Comparison of ENCODE assay signal across 17 mouse cellular contexts in genomic region chr11:110874626-110875025, GRCm38 (mm10).
DNase-seq lines count a peak whose midpoint lies in the region; ATAC-seq lines count a peak whose summit lies in the region.
"Had no signal": no experiment of that assay in that cellular context is flagged by ENCODE, and none has a peak within 500 bp of the region (broad histone marks: within the 10 kb centered on the region; RNA-seq: fewer than 3 reads in every experiment).

No protein-coding gene starts in this region.

- no peak overlapping the region for H3K4me2 ChIP-seq in embryonic facial prominence, embryonic 14.5 days (ENCODE audit: low read depth, low read length)
- no peak overlapping the region for H3K4me2 ChIP-seq in kidney, embryonic 15.5 days
- no peak overlapping the region for H3K4me2 ChIP-seq in forebrain, embryonic 13.5 days
- H3K4me2 ChIP-seq: embryonic facial prominence, embryonic 12.5 days; heart, embryonic 15.5 days; hindbrain, embryonic 14.5 days; neural tube, embryonic 15.5 days had no signal

- no peak overlapping the region for H3K27ac ChIP-seq in embryonic facial prominence, embryonic 14.5 days (replicated peaks; ENCODE audit: low read depth, low read length)
- H3K27ac ChIP-seq in embryonic facial prominence, embryonic 10.5 days (replicated peaks), result no peak overlapping the region
- H3K27ac ChIP-seq in kidney, embryonic 15.5 days, result no peak overlapping the region
- H3K27ac ChIP-seq in forebrain, embryonic 13.5 days, result no peak overlapping the region
- H3K27ac ChIP-seq: embryonic facial prominence, embryonic 12.5 days; heart, embryonic 15.5 days; hindbrain, embryonic 14.5 days; left cerebral cortex, adult 2 months; neural tube, embryonic 15.5 days had no signal

- no peaks in the 10 kb centered on the region for H3K36me3 ChIP-seq in embryonic facial prominence, embryonic 14.5 days (ENCODE audit: control insufficient read depth, insufficient read depth, low read length)
- H3K36me3 ChIP-seq in embryonic facial prominence, embryonic 10.5 days (replicated peaks), result no peaks in the 10 kb centered on the region
- H3K36me3 ChIP-seq in kidney, embryonic 15.5 days, result no peaks in the 10 kb centered on the region
- H3K36me3 ChIP-seq in forebrain, embryonic 13.5 days (ENCODE audit: poor library complexity, severe bottlenecking), result no peaks in the 10 kb centered on the region
- H3K36me3 ChIP-seq: embryonic facial prominence, embryonic 12.5 days; heart, embryonic 15.5 days; neural tube, embryonic 15.5 days had no signal

- WGBS in embryonic facial prominence, embryonic 14.5 days, result 67% methylated on average over 7 of the region's 7 CpGs
- WGBS in embryonic facial prominence, embryonic 10.5 days, result 76% methylated on average over 7 of the region's 7 CpGs
- 54% methylated on average over 7 of the region's 7 CpGs for WGBS in kidney, embryonic 15.5 days
- 28% methylated on average over 7 of the region's 7 CpGs for WGBS in forebrain, embryonic 13.5 days

- DNase-seq in embryonic facial prominence, embryonic 14.5 days (ENCODE audit: low spot score), result peak; percentile 24
- DNase-seq in embryonic facial prominence, embryonic 10.5 days (ENCODE audit: low spot score), result no peak
- DNase-seq in kidney, postnatal 10 days, result peak; percentile 6
- no peak for DNase-seq in thymus, postnatal 0 days (ENCODE audit: low spot score)
- DNase-seq in embryo, embryonic 11 days, result no peak
- DNase-seq: cerebellum, adult 9-10 months; kidney, adult 2 months; right cerebral cortex, postnatal 25 days; thymus, adult 18-20 months had no signal

- no peaks in the 10 kb centered on the region for H3K4me1 ChIP-seq in embryonic facial prominence, embryonic 14.5 days (ENCODE audit: control insufficient read depth, insufficient read depth, low read length)
- H3K4me1 ChIP-seq in embryonic facial prominence, embryonic 10.5 days, result 0 out of 2 replicates have a peak, but pooled peaks cover 3% of the 10 kb centered on the region
- no peaks in the 10 kb centered on the region for H3K4me1 ChIP-seq in kidney, embryonic 15.5 days
- peaks cover 7% of the 10 kb centered on the region for H3K4me1 ChIP-seq in forebrain, embryonic 13.5 days
- H3K4me1 ChIP-seq: embryonic facial prominence, embryonic 12.5 days; heart, embryonic 15.5 days; neural tube, embryonic 15.5 days had no signal

- H3K9me3 ChIP-seq in embryonic facial prominence, embryonic 14.5 days (ENCODE audit: control insufficient read depth, low read length), result no peaks in the 10 kb centered on the region
- no peaks in the 10 kb centered on the region for H3K9me3 ChIP-seq in embryonic facial prominence, embryonic 10.5 days
- no peaks in the 10 kb centered on the region for H3K9me3 ChIP-seq in kidney, embryonic 15.5 days (replicated peaks)
- no peaks in the 10 kb centered on the region for H3K9me3 ChIP-seq in forebrain, embryonic 13.5 days (replicated peaks)
- H3K9me3 ChIP-seq: embryonic facial prominence, embryonic 12.5 days; heart, embryonic 15.5 days; neural tube, embryonic 15.5 days had no signal

- ATAC-seq in embryonic facial prominence, embryonic 14.5 days (ENCODE audit: low read depth), result no peak
- no peak for ATAC-seq in kidney, embryonic 15.5 days (replicated peaks; ENCODE audit: low FRiP score)
- peak; percentile 55; the same call in 1 of the 2 replicates for ATAC-seq in forebrain, embryonic 13.5 days
- peak; percentile 83 for ATAC-seq in megakaryocyte-erythroid progenitor cell, adult 5-6 weeks (replicated peaks; ENCODE audit: low FRiP score, low TSS enrichment, poor library complexity, severe bottlenecking)

- H3K4me3 ChIP-seq in embryonic facial prominence, embryonic 14.5 days (ENCODE audit: low read depth, low read length), result no peak overlapping the region
- H3K4me3 ChIP-seq in embryonic facial prominence, embryonic 10.5 days, result no peak overlapping the region
- H3K4me3 ChIP-seq in kidney, embryonic 15.5 days (replicated peaks), result no peak overlapping the region
- H3K4me3 ChIP-seq in forebrain, embryonic 13.5 days, result no peak overlapping the region
- H3K4me3 ChIP-seq: embryonic facial prominence, embryonic 12.5 days; heart, embryonic 15.5 days; left cerebral cortex, adult 2 months; neural tube, embryonic 15.5 days had no signal

- no peak overlapping the region for H3K9ac ChIP-seq in embryonic facial prominence, embryonic 14.5 days (ENCODE audit: low read depth, low read length)
- no peak overlapping the region for H3K9ac ChIP-seq in kidney, embryonic 15.5 days
- H3K9ac ChIP-seq in forebrain, embryonic 13.5 days, result no peak overlapping the region
- H3K9ac ChIP-seq: embryonic facial prominence, embryonic 12.5 days; heart, embryonic 15.5 days; hindbrain, embryonic 14.5 days; neural tube, embryonic 15.5 days had no signal

- no peaks in the 10 kb centered on the region for H3K27me3 ChIP-seq in embryonic facial prominence, embryonic 14.5 days (replicated peaks; ENCODE audit: control insufficient read depth, insufficient read depth, low read length)
- no peaks in the 10 kb centered on the region for H3K27me3 ChIP-seq in embryonic facial prominence, embryonic 10.5 days (replicated peaks; ENCODE audit: low read depth, poor library complexity, severe bottlenecking)
- no peaks in the 10 kb centered on the region for H3K27me3 ChIP-seq in kidney, embryonic 15.5 days
- H3K27me3 ChIP-seq in forebrain, embryonic 13.5 days, result no peaks in the 10 kb centered on the region
- H3K27me3 ChIP-seq: embryonic facial prominence, embryonic 12.5 days; heart, embryonic 15.5 days; neural tube, embryonic 15.5 days had no signal

Comparison
In these comparisons a context has a peak if more than half of its experiments do, and no peak if none do; other contexts are left out.
1. DNase-seq: peak in embryonic facial prominence, embryonic 14.5 days (single experiment) and kidney, postnatal 10 days (single experiment); none in embryonic facial prominence, embryonic 10.5 days (single experiment), thymus, postnatal 0 days (single experiment) and embryo, embryonic 11 days (single experiment).
2. ATAC-seq: peak in forebrain, embryonic 13.5 days (single experiment) and megakaryocyte-erythroid progenitor cell, adult 5-6 weeks (single experiment); none in embryonic facial prominence, embryonic 14.5 days (single experiment) and kidney, embryonic 15.5 days (single experiment).